Mouse (Mus musculus) megakaryocyte, embryonic 14.5 days (primary cell): ENCODE results near the gene Adcy4. TPM values are rescaled to one million over a fixed set of nuclear protein-coding genes. Genes with fewer than 3 reads are reported as not detected.
A peak's percentile ranks its signal among the peaks of the same experiment; 100 is the strongest.

Experiments
- H3K27me3 ChIP-seq: replicated peaks from 2 replicates; pipeline ENCODE3; 2012; ENCODE audit warnings: inconsistent platforms
- H3K36me3 ChIP-seq: replicated peaks from 2 replicates; pipeline ENCODE3; 2012; ENCODE audit warnings: low read length, inconsistent platforms, mixed read lengths
- H3K4me1 ChIP-seq: 2 replicates; pipeline ENCODE4 v1.6.1; 2012; ENCODE audit warnings: inconsistent platforms
- H3K4me3 ChIP-seq: replicated peaks from 2 replicates; pipeline ENCODE3; 2012; ENCODE audit warnings: moderate library complexity, mild to moderate bottlenecking, inconsistent platforms
- H3K9me3 ChIP-seq: 2 replicates; pipeline ENCODE4 v1.6.1; 2012; ENCODE audit warnings: inconsistent platforms
- FLI1 ChIP-seq: IDR thresholded peaks from 2 replicates; pipeline ENCODE4 v1.6.1; 2012; ENCODE audit warnings: low read length, inconsistent platforms, mixed read lengths
- GATA1 ChIP-seq: IDR thresholded peaks from 3 replicates; pipeline ENCODE4 v1.6.1; 2012; ENCODE audit warnings: mixed read lengths, low read length, inconsistent platforms, borderline replicate concordance
- polyA plus RNA-seq: library from polyadenylated mRNA; stranded (reverse); fragments of >175 nt; gene quantifications from 2 replicates; pipeline ENCODE4 v1.2.3, GENCODE M21; 2012; ENCODE audit warnings: low replicate concordance; ENCODE audit not compliant: insufficient read depth

Adcy4 gene
- polyA plus RNA-seq, 1 experiment, result not detected

DNA sequence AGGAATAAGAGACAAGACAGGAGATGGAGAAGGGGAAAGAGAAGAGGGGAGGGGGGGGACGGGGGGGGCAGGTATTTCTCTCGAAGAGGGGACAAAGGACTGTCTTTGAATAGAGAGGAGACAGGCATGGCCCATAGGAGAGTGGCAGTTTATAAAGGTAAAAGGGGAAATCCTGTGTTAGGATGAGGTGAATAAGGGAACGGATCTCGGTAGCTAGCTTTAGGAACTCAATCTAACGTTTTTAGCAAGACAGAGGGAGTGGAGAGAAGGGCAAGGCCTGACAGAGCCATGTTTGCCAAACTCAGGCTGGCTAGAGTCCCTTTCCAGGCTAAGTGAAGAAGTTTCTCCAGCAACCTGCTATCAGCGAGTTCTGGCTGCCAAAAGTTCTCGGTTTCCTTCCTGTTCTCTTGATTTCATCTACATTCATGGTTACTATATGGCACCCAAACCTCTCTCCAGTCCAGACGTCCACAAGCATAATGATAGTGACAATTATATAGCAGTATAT is 61.4 kb downstream of the Adcy4 start:
- H3K36me3 ChIP-seq, result peaks cover 34% of the 10 kb centered on the region
- TF ChIP-seq FLI1 (no peak), GATA1 (no peak)
- H3K4me1 ChIP-seq, result peaks cover 56% of the 10 kb centered on the region
- peaks cover 2% of the 10 kb centered on the region for H3K27me3 ChIP-seq
- no peaks in the 10 kb centered on the region for H3K9me3 ChIP-seq
- H3K4me3 ChIP-seq, result peak overlapping the region; percentile 97

DNA sequence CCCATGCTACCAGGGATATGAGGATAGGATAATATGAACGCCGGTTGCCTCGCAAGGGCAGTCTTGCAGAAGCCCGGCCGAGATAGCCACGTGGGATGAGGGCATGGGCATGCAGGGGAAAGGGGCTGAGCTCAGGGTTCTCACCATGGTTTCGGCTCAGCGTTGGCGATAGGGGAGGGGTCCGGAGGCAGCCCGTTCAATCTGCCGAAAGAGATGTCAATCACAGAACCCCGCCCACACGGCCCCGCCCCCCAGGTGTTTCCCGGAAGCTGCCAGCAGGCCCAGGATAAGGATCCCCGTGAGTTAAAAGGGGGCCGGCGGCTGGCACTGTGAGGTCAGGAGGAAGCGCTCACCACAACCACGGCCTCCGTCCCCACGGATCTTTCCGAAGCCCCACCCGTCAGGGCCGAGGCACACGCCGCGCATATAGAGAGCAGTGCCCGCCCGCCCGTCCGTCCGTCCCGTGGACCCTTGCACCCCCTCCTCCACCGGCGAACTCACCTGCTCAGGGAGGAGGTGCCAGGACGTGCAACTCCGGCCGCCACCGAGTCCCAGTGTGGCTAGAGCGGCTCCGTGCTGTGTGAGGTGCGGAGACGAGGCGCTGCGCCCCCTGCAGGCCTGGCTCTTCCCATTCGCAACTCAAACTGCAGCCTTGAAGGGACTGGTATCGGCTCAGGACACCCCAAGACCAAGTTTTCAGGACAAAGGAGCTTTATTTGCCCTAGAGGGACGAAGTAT is 62.0 kb downstream of the Adcy4 start, which contains the start of gene Rabggta:
TSS of gene Rabggta (minus strand) at position 564 of the 738 bp plus-strand sequence.
- H3K4me3 ChIP-seq, result peak within 1 kb of the TSS; percentile 97
- H3K27me3 ChIP-seq, result no peaks in the 10 kb centered on the region
- TF ChIP-seq FLI1 (no peak), GATA1 (no peak)
- no peaks in the 10 kb centered on the region for H3K9me3 ChIP-seq
- H3K36me3 ChIP-seq, result peaks cover 40% of the 10 kb centered on the region
- peaks cover 54% of the 10 kb centered on the region for H3K4me1 ChIP-seq

DNA sequence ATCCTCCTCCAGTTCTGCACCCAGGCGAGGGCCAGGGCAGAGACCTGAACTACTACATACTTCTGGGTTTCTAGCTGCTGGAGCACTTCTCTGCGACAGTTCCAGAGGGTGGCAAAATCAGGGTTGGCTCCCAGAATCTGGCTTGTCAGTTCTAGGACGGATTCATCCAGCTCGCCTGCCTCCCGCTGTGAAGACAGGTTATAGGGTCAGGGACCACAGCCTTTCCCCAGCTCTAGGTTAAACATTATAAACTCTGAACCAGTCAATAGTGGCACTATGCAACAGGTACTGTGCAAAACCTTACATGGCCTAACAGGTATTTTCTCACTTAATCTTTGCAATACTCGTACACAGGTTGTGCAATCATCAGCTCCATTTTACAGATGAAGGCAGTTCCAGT is 62.8 kb downstream of the Adcy4 start:
- Histone ChIP-seq H3K9me3 (no peaks in the 10 kb centered on the region), H3K4me1 (peaks cover 59% of the 10 kb centered on the region), H3K27me3 (no peaks in the 10 kb centered on the region), H3K36me3 (peaks cover 48% of the 10 kb centered on the region), H3K4me3 (peak overlapping the region; percentile 97)
- no peak for TF ChIP-seq GATA1
- TF ChIP-seq FLI1, result no peak

DNA sequence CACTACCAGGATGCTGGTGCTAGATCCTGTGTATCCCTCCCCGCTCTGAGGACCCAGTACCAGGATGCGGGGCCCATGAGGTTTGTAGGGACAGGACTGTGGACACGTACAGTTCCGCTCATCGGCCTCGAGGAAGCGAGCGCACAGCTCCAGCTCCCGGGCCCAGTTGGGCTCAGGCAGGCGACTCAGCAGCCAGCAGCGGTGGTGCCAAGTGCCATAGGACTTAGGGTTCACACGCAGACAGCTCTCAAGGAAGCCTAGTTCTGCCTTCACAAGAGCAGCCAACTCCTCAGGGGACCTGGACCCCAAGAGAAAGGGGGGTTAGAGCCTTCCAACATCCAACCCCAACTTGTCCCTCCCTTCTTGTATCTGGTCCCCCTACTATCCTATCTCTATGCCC is 63.2 kb downstream of the Adcy4 start:
- TF ChIP-seq FLI1 (no peak), GATA1 (no peak)
- H3K27me3 ChIP-seq, result no peaks in the 10 kb centered on the region
- H3K36me3 ChIP-seq, result peaks cover 50% of the 10 kb centered on the region
- no peaks in the 10 kb centered on the region for H3K9me3 ChIP-seq
- H3K4me3 ChIP-seq, result no peak overlapping the region
- peaks cover 61% of the 10 kb centered on the region for H3K4me1 ChIP-seq

DNA sequence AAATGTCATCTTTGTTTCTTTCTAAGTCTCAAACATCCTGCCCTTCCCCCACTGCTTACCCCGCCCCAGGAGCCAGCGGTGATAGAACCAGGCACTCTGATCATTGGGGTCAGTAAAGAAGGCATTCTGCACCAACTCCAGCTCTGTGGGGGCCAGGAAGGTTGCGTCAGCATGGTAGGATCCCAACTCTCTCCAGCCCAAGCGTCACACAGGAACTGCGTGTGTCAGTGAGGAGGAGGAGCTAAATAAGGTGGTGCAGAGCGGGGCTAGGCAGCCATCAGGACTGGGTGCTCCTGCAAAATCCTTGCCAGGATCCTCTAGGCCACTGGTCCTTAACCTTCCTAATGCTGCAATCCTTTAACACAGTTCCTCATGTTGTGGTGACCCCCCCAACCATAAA is 64.2 kb downstream of the Adcy4 start:
- Histone ChIP-seq H3K4me1 (peaks cover 64% of the 10 kb centered on the region), H3K9me3 (no peaks in the 10 kb centered on the region), H3K4me3 (no peak overlapping the region), H3K27me3 (no peaks in the 10 kb centered on the region), H3K36me3 (peaks cover 50% of the 10 kb centered on the region)
- no peak for TF ChIP-seq FLI1
- TF ChIP-seq GATA1, result no peak

Other genes with a start within 250 kb of the Adcy4 start
- gene Pck2, start 243.8 kb downstream of the Adcy4 start, polyA plus RNA-seq, result 19.1 and 50.7 TPM in 2 replicates
- 11.5 and 17.6 TPM in 2 replicates for gene Dcaf11, start 224.1 kb downstream of the Adcy4 start, polyA plus RNA-seq
- not detected in 2 replicates for gene A730061H03Rik, start 223.7 kb downstream of the Adcy4 start, polyA plus RNA-seq
- gene Fitm1, start 208.5 kb downstream of the Adcy4 start, polyA plus RNA-seq, result not detected in 2 replicates
- 66.3 and 162 TPM in 2 replicates for gene Psme1, start 206.0 kb downstream of the Adcy4 start, polyA plus RNA-seq
- gene Emc9, start 198.8 kb downstream of the Adcy4 start, polyA plus RNA-seq, result 2.0 and 18.9 TPM in 2 replicates
- gene Psme2, start 193.0 kb downstream of the Adcy4 start, polyA plus RNA-seq, result 23.2 and 78.2 TPM in 2 replicates
- gene Rnf31, start 192.4 kb downstream of the Adcy4 start, polyA plus RNA-seq, result 17.1 and 20.4 TPM in 2 replicates
- gene Irf9, start 180.5 kb downstream of the Adcy4 start, polyA plus RNA-seq, result 40.0 and 114 TPM in 2 replicates
- gene Rec8, start 166.1 kb downstream of the Adcy4 start, polyA plus RNA-seq, result 1.4 and 9.7 TPM in 2 replicates
- 12.4 and 38.3 TPM in 2 replicates for gene Ipo4, start 148.1 kb downstream of the Adcy4 start, polyA plus RNA-seq
- 0.64 and 4.9 TPM in 2 replicates for gene Gm49378, start 146.2 kb downstream of the Adcy4 start, polyA plus RNA-seq
- 5.8 and 9.0 TPM in 2 replicates for gene Tm9sf1, start 140.3 kb downstream of the Adcy4 start, polyA plus RNA-seq
- 0.23 TPM in 1 of 2 replicates, not detected in the other for gene Tssk4, start 133.9 kb downstream of the Adcy4 start, polyA plus RNA-seq
- gene Mdp1, start 123.6 kb downstream of the Adcy4 start, polyA plus RNA-seq, result 3.3 and 20.1 TPM in 2 replicates
- 12.5 and 39.5 TPM in 2 replicates for gene Gmpr2, start 112.2 kb downstream of the Adcy4 start, polyA plus RNA-seq
- gene Nedd8, start 112.0 kb downstream of the Adcy4 start, polyA plus RNA-seq, result 10.8 and 102 TPM in 2 replicates
- gene Tinf2, start 102.3 kb downstream of the Adcy4 start, polyA plus RNA-seq, result 15.6 and 18.7 TPM in 2 replicates
- 1.1 and 2.7 TPM in 2 replicates for gene Tgm1, start 70.2 kb downstream of the Adcy4 start, polyA plus RNA-seq
- gene Rabggta, start 61.8 kb downstream of the Adcy4 start, polyA plus RNA-seq, result 9.5 and 9.9 TPM in 2 replicates
- gene Dhrs1, start 38.4 kb downstream of the Adcy4 start, polyA plus RNA-seq, result 1.2 and 3.7 TPM in 2 replicates
- 18.3 and 25.1 TPM in 2 replicates for gene Nop9, start 38.4 kb downstream of the Adcy4 start, polyA plus RNA-seq
- 1.5 and 3.3 TPM in 2 replicates for gene Cideb, start 25.6 kb downstream of the Adcy4 start, polyA plus RNA-seq
- gene Ltb4r2, start 22.7 kb downstream of the Adcy4 start, polyA plus RNA-seq, result 3.2 and 5.6 TPM in 2 replicates
- 24.2 and 36.1 TPM in 2 replicates for gene Ltb4r1, start 18.1 kb downstream of the Adcy4 start, polyA plus RNA-seq
- 38.4 and 95.9 TPM in 2 replicates for gene Ripk3, start 4.8 kb upstream of the Adcy4 start, polyA plus RNA-seq
- 0.08 TPM in 1 of 2 replicates, not detected in the other for gene Nfatc4, start 39.0 kb upstream of the Adcy4 start, polyA plus RNA-seq
- gene Nynrin, start 69.9 kb upstream of the Adcy4 start, polyA plus RNA-seq, result 0.61 and 1.4 TPM in 2 replicates
- gene Cbln3, start 100.3 kb upstream of the Adcy4 start, polyA plus RNA-seq, result 1.2 TPM in 1 of 2 replicates, not detected in the other
- gene Khnyn, start 100.9 kb upstream of the Adcy4 start, polyA plus RNA-seq, result 7.3 and 10.5 TPM in 2 replicates
- 6.6 TPM in 1 of 2 replicates, not detected in the other for gene Sdr39u1, start 116.2 kb upstream of the Adcy4 start, polyA plus RNA-seq
- gene Cma1, start 160.6 kb upstream of the Adcy4 start, polyA plus RNA-seq, result 0.87 TPM in 1 of 2 replicates, not detected in the other
- gene Cma2, start 166.9 kb upstream of the Adcy4 start, polyA plus RNA-seq, result not detected in 2 replicates
- not detected in 2 replicates for gene Mcpt1, start 233.9 kb upstream of the Adcy4 start, polyA plus RNA-seq
- not detected in 2 replicates for gene Mcpt9, start 246.4 kb upstream of the Adcy4 start, polyA plus RNA-seq